Mouse (Mus musculus) activated CD4-positive, CD25-positive, alpha-beta regulatory T cell, adult 4 months (primary cell): ENCODE data around the gene Cdh15. TPM values are rescaled to one million over a fixed set of nuclear protein-coding genes. Genes with fewer than 3 reads are reported as not detected.
A peak's percentile ranks its signal among the peaks of the same experiment; 100 is the strongest.

Source experiments
- ATAC-seq: one replicate; pipeline ENCODE4 v1.8.0; 2017
- polyA plus RNA-seq, 2 experiments: library from polyadenylated mRNA; unstranded; fragments of 100-300 nt; shearing (Covaris generic); gene quantifications; one replicate each; pipeline ENCODE4 v1.2.1; 2017

Cdh15 gene
- polyA plus RNA-seq, 2 experiments from 2014 or later: 0.14 to 0.26 TPM

GRCm38 (mm10) chr8:122896317-122896716, 48.6 kb downstream of the Cdh15 start:
- no peak for ATAC-seq

GRCm38 (mm10) chr8:122897200-122897599, 49.4 kb downstream of the Cdh15 start:
- ATAC-seq: no peak

GRCm38 (mm10) chr8:122898018-122898417, 50.3 kb downstream of the Cdh15 start:
- no peak for ATAC-seq

- ATAC-seq: no peak
Measured at GRCm38 (mm10) chr8:122898473-122898872, 50.7 kb downstream of the Cdh15 start.

- ATAC-seq: no peak
Measured at GRCm38 (mm10) chr8:122899085-122899484, 51.3 kb downstream of the Cdh15 start.

GRCm38 (mm10) chr8:122901476-122901875, 53.7 kb downstream of the Cdh15 start:
- no peak for ATAC-seq

GRCm38 (mm10) chr8:122901892-122902515, 54.2 kb downstream of the Cdh15 start:
- no peak for ATAC-seq

GRCm38 (mm10) chr8:122902581-122902980, 54.8 kb downstream of the Cdh15 start:
- no peak for ATAC-seq

GRCm38 (mm10) chr8:122903002-122903401, 55.2 kb downstream of the Cdh15 start:
- ATAC-seq: no peak

- no peak for ATAC-seq
Measured at GRCm38 (mm10) chr8:122904496-122904895, 56.7 kb downstream of the Cdh15 start.

GRCm38 (mm10) chr8:122905346-122905745, 57.6 kb downstream of the Cdh15 start:
- no peak for ATAC-seq

GRCm38 (mm10) chr8:122906463-122907021, 58.8 kb downstream of the Cdh15 start:
- ATAC-seq: peak; percentile 77

- ATAC-seq: peak; percentile 36
Measured at GRCm38 (mm10) chr8:122912150-122912549, 64.4 kb downstream of the Cdh15 start.

GRCm38 (mm10) chr8:122912871-122913270, 65.1 kb downstream of the Cdh15 start:
- ATAC-seq: no peak

GRCm38 (mm10) chr8:122916766-122917165, 69.0 kb downstream of the Cdh15 start:
- ATAC-seq: no peak

Other genes with a start within 250 kb of the Cdh15 start
- 10 to 100 TPM in 1 of 2 experiments, 1 to 10 TPM in 1; 9.8 to 10.5 TPM for gene Galns, start 236.5 kb upstream of the Cdh15 start, polyA plus RNA-seq
- gene Trappc2l, start 236.3 kb upstream of the Cdh15 start, polyA plus RNA-seq: 10 to 100 TPM; 46.3 to 78.4 TPM
- gene Pabpn1l, start 225.2 kb upstream of the Cdh15 start, polyA plus RNA-seq: not detected
- gene Cbfa2t3, start 148.9 kb upstream of the Cdh15 start, polyA plus RNA-seq: under 1 TPM; 0.08 to 0.28 TPM
- 10 to 100 TPM in 1 of 2 experiments, 1 to 10 TPM in 1; 8.0 to 10.2 TPM for gene Acsf3, start 72.5 kb upstream of the Cdh15 start, polyA plus RNA-seq
- 10 to 100 TPM; 75.8 to 77.3 TPM for gene Ankrd11, start 194.3 kb downstream of the Cdh15 start, polyA plus RNA-seq
- 10 to 100 TPM; 11.4 to 21.1 TPM for gene Spg7, start 215.0 kb downstream of the Cdh15 start, polyA plus RNA-seq